Mouse (Mus musculus) heart, adult 2 months (tissue): ENCODE data around the gene Slc4a4.

Experiments
- CTCF ChIP-seq: fragments of 200-600 bp; IDR thresholded peaks from 2 replicates; pipeline ENCODE4 v1.8.1; 2022; ENCODE audit warnings: antibody characterized with exemption, mild to moderate bottlenecking, moderate library complexity
- EP300 ChIP-seq: fragments of 200-500 bp; IDR thresholded peaks from 2 replicates; pipeline ENCODE4 v1.6.1; 2011; ENCODE audit warnings: low read depth, low read length, control low read depth; ENCODE audit not compliant: insufficient read depth
- POLR2A ChIP-seq: fragments of 200-500 bp; IDR thresholded peaks from 2 replicates; pipeline ENCODE4 v1.6.1; 2011; ENCODE audit warnings: mild to moderate bottlenecking, low read depth, low read length, control low read depth; ENCODE audit not compliant: insufficient read depth

GRCm38 (mm10) chr5:89032647-89033046 lies 146.0 kb downstream of the Slc4a4 start:
- TF ChIP-seq CTCF (no peak), POLR2A (no peak), EP300 (no peak)
